Mouse (Mus musculus) lung, postnatal 0 days (tissue): ENCODE measurements around the gene Ttc16. TPM values are rescaled to one million over a fixed set of nuclear protein-coding genes. Genes with fewer than 3 reads are reported as not detected.

Experiments
- ATAC-seq: fragments of 200-750 bp; cut with Nextera tagmentation; 2 replicates; pipeline ENCODE4 v1.8.0; 2017; ENCODE audit warnings: moderate library complexity
- DNase-seq: peaks from one replicate; pipeline ENCODE4 v3.0.0-alpha.2; 2016; ENCODE audit warnings: low spot score
- H3K27ac ChIP-seq: fragments of 300-500 bp; sonication (generic); 2 replicates; pipeline ENCODE4 v1.5.1; 2014; ENCODE audit warnings: antibody characterized with exemption, mild to moderate bottlenecking, low read length, mixed read lengths
- H3K27me3 ChIP-seq: fragments of 300-500 bp; sonication (generic); replicated peaks from 2 replicates; pipeline ENCODE4 v1.6.1; 2014; ENCODE audit warnings: low read length, mixed read lengths; ENCODE audit not compliant: insufficient read depth
- H3K36me3 ChIP-seq: fragments of 300-500 bp; sonication (generic); 2 replicates; pipeline ENCODE4 v1.6.1; 2014; ENCODE audit warnings: low read length, mixed read lengths; ENCODE audit not compliant: insufficient read depth
- H3K4me1 ChIP-seq: fragments of 300-500 bp; sonication (generic); 2 replicates; pipeline ENCODE4 v1.6.1; 2014; ENCODE audit warnings: antibody characterized with exemption, low read depth, low read length, mixed read lengths; ENCODE audit not compliant: insufficient read depth
- H3K4me2 ChIP-seq: fragments of 300-500 bp; sonication (generic); replicated peaks from 2 replicates; pipeline ENCODE4 v1.6.1; 2014; ENCODE audit warnings: low read depth, mild to moderate bottlenecking, low read length, moderate library complexity, mixed read lengths
- H3K4me3 ChIP-seq: fragments of 300-500 bp; sonication (generic); 2 replicates; pipeline ENCODE4 v1.5.1; 2014; ENCODE audit warnings: low read depth, low read length
- H3K9ac ChIP-seq: fragments of 300-500 bp; sonication (generic); replicated peaks from 2 replicates; pipeline ENCODE4 v1.6.1; 2014; ENCODE audit warnings: low read depth, mild to moderate bottlenecking
- H3K9me3 ChIP-seq: fragments of 300-500 bp; sonication (generic); 2 replicates; pipeline ENCODE4 v1.6.1; 2016; ENCODE audit warnings: low read length, mixed read lengths
- CTCF ChIP-seq: IDR thresholded peaks from 2 replicates; pipeline ENCODE4 v1.5.1; 2016; ENCODE audit warnings: antibody characterized with exemption, mild to moderate bottlenecking
- EP300 ChIP-seq: IDR thresholded peaks from 2 replicates; pipeline ENCODE4 v1.6.1; 2016; ENCODE audit warnings: antibody characterized with exemption, mild to moderate bottlenecking, control low read depth
- WGBS: fragments of 180-500 bp; shearing (Covaris S2); extraction: QIAGEN DNeasy Blood & Tissue Kit; methylation state at CpG from one replicate; pipeline ENCODE4 v1.1.7; 2014; 5-methylcytosine and 5-hydroxymethylcytosine counted together
- microRNA counts: library from miRNA; unstranded; fragments of <30 nt; microRNA quantifications from one replicate; lab custom pipeline; 2015
- microRNA-seq: library from miRNA; unstranded; fragments of <30 nt; microRNA quantifications from one replicate; pipeline ENCODE4, GENCODE M21; 2016
- polyA plus RNA-seq: library from polyadenylated mRNA; unstranded; fragments of >200 nt; fragmentation: Nextera tagmentation; extraction: Ambion mirVana; gene quantifications from 2 replicates; pipeline ENCODE4 v1.2.1, GENCODE M21; 2015

Ttc16 gene
- polyA plus RNA-seq, 1 experiment from 2014 or later: 1.8 TPM

GRCm38 (mm10) chr2:32709521-32710137 is 65.8 kb downstream of the Ttc16 start:
- H3K27me3 ChIP-seq: no peaks in the 10 kb centered on the region
- DNase-seq (no peak), ATAC-seq (no peak)
- peaks cover 30% of the 10 kb centered on the region for H3K36me3 ChIP-seq
- no peak overlapping the region for H3K27ac ChIP-seq
- no peak for TF ChIP-seq CTCF
- no peak for TF ChIP-seq EP300
- no peak overlapping the region for H3K4me3 ChIP-seq
- WGBS: 90% methylated on average over 20 of the region's 20 CpGs
- no peak overlapping the region for H3K9ac ChIP-seq
- H3K9me3 ChIP-seq: no peaks in the 10 kb centered on the region
- H3K4me2 ChIP-seq: no peak overlapping the region
- peaks cover 12% of the 10 kb centered on the region; the same call in 1 of the 2 replicates for H3K4me1 ChIP-seq

GRCm38 (mm10) chr2:32708643-32709042 is 66.8 kb downstream of the Ttc16 start:
- no peak overlapping the region for H3K27ac ChIP-seq
- H3K27me3 ChIP-seq: no peaks in the 10 kb centered on the region
- DNase-seq (peak; percentile 84), ATAC-seq (no peak)
- peaks cover 6% of the 10 kb centered on the region; the same call in 1 of the 2 replicates for H3K4me1 ChIP-seq
- no peak overlapping the region for H3K4me2 ChIP-seq
- H3K36me3 ChIP-seq: peaks cover 38% of the 10 kb centered on the region
- no peak overlapping the region for H3K9ac ChIP-seq
- WGBS: 15% methylated on average over 3 of the region's 3 CpGs
- H3K9me3 ChIP-seq: no peaks in the 10 kb centered on the region
- TF ChIP-seq CTCF: peak; percentile 86
- no peak for TF ChIP-seq EP300
- no peak overlapping the region for H3K4me3 ChIP-seq

MicroRNA genes within 50 kb of the gene (microRNA counts, 519-probe panel; counts per million panel counts)
- microRNA mmu-miR-2861 (lab: Ali Mortazavi, UCI): not detected

Small RNA genes within 50 kb of the gene (microRNA-seq; reads per million reads assigned to microRNA genes)
- not detected for gene Mir2861
- gene Mir3960: not detected

Other genes with a start within 250 kb of the Ttc16 start
- gene Fam102a, start 240.3 kb downstream of the Ttc16 start, polyA plus RNA-seq: 8.0 and 8.4 TPM in 2 replicates
- 103 and 112 TPM in 2 replicates for gene Dpm2, start 204.8 kb downstream of the Ttc16 start, polyA plus RNA-seq
- not detected in 2 replicates for gene Pip5kl1, start 200.8 kb downstream of the Ttc16 start, polyA plus RNA-seq
- not detected in 2 replicates for gene 9430097D07Rik, start 199.9 kb downstream of the Ttc16 start, polyA plus RNA-seq
- 32.0 and 38.9 TPM in 2 replicates for gene St6galnac4, start 188.5 kb downstream of the Ttc16 start, polyA plus RNA-seq
- 13.4 and 14.4 TPM in 2 replicates for gene St6galnac6, start 175.9 kb downstream of the Ttc16 start, polyA plus RNA-seq
- 31.7 and 36.3 TPM in 2 replicates for gene Ak1, start 153.9 kb downstream of the Ttc16 start, polyA plus RNA-seq
- 118 and 130 TPM in 2 replicates for gene Eng, start 129.0 kb downstream of the Ttc16 start, polyA plus RNA-seq
- 12.6 and 15.6 TPM in 2 replicates for gene Fpgs, start 71.5 kb downstream of the Ttc16 start, polyA plus RNA-seq
- 62.8 and 68.7 TPM in 2 replicates for gene Cdk9, start 62.6 kb downstream of the Ttc16 start, polyA plus RNA-seq
- gene Sh2d3c, start 54.6 kb downstream of the Ttc16 start, polyA plus RNA-seq: 51.8 and 53.5 TPM in 2 replicates
- gene 6330409D20Rik, start 34.6 kb downstream of the Ttc16 start, polyA plus RNA-seq: 0.30 TPM in 2 replicates
- gene Tor2a, start 18.4 kb downstream of the Ttc16 start, polyA plus RNA-seq: 60.9 and 63.5 TPM in 2 replicates
- 2.9 and 3.3 TPM in 2 replicates for gene Ptrh1, start 153 bp upstream of the Ttc16 start, polyA plus RNA-seq
- gene Cfap157, start 8.8 kb upstream of the Ttc16 start, polyA plus RNA-seq: 2.2 and 5.2 TPM in 2 replicates
- gene Stxbp1, start 71.6 kb upstream of the Ttc16 start, polyA plus RNA-seq: 22.2 and 22.4 TPM in 2 replicates
- 121 and 150 TPM in 2 replicates for gene Fam129b, start 100.5 kb upstream of the Ttc16 start, polyA plus RNA-seq
- gene Rpl12, start 185.9 kb upstream of the Ttc16 start, polyA plus RNA-seq: 78.4 and 82.5 TPM in 2 replicates
- gene Lrsam1, start 186.0 kb upstream of the Ttc16 start, polyA plus RNA-seq: 5.8 and 6.3 TPM in 2 replicates
- gene Slc2a8, start 206.4 kb upstream of the Ttc16 start, polyA plus RNA-seq: 19.5 and 20.1 TPM in 2 replicates